Mouse (Mus musculus) brain, embryonic 14.5 days (tissue): ENCODE measurements around the gene Ankle1.

Source experiments
- CTCF ChIP-seq: fragments of 200-500 bp; IDR thresholded peaks from 2 replicates; pipeline ENCODE4 v1.5.1; 2012; ENCODE audit warnings: inconsistent platforms, mild to moderate bottlenecking, moderate library complexity, borderline replicate concordance; ENCODE audit not compliant: insufficient read depth, insufficient read length; ENCODE audit errors: extremely low read depth
- POLR2A ChIP-seq: fragments of 200-500 bp; IDR thresholded peaks from 2 replicates; pipeline ENCODE4 v1.6.1; 2012; ENCODE audit warnings: mild to moderate bottlenecking, inconsistent platforms, borderline replicate concordance; ENCODE audit not compliant: poor library complexity, insufficient read depth, insufficient read length, severe bottlenecking; ENCODE audit errors: extremely low read depth

DNA sequence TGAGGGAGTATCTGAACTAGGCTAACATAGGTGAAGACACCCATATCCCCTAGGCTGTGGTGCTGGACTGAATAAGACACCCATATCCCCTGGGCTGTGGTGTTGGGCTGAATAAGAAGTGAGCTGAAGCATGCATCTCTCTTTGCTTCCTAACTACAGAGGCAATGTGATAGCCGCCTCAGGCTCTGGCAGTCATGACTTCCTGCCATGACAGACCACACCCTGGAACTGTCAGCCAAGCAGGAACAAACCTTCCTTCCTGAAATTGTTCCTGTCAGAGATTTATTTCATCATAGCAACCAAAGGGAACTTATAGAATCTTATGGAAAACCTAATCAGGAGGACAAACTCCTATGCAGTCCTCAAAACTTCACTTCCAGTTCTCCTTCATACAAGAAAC lies 17.5 kb upstream of the Ankle1 start:
- TF ChIP-seq CTCF (no peak), POLR2A (no peak)
